Mouse (Mus musculus) erythroblast, embryonic 14.5 days (primary cell): Measurements from ENCODE around the gene Npb.

Source experiments
- GATA1 ChIP-seq: IDR thresholded peaks from 2 replicates; pipeline ENCODE4 v1.6.1; 2012; ENCODE audit warnings: low read length, inconsistent platforms, mixed read lengths
- TAL1 ChIP-seq: IDR thresholded peaks from 3 replicates; pipeline ENCODE4 v1.6.1; 2012; ENCODE audit warnings: low read length, inconsistent platforms, mixed read lengths

GRCm38 (mm10) chr11:120641869-120642268, 33.6 kb downstream of the Npb start:
- no peak for TF ChIP-seq TAL1
- no peak for TF ChIP-seq GATA1
